Mouse (Mus musculus) embryonic facial prominence, embryonic 14.5 days (tissue): ENCODE measurements around the gene Samd14. TPM values are rescaled to one million over a fixed set of nuclear protein-coding genes. Genes with fewer than 3 reads are reported as not detected.
"Not testable (repeated sequence)": the region's sequence is repeated elsewhere in the genome, so short reads cannot be mapped to it uniquely, and the experiment has no call there.

Source experiments
- ATAC-seq: fragments of 200-750 bp; cut with Nextera tagmentation; 2 replicates; pipeline ENCODE4 v1.8.0; 2017; ENCODE audit warnings: low read depth, moderate number of reproducible peaks, moderate TSS enrichment
- DNase-seq: peaks from one replicate; pipeline ENCODE4 v3.0.0-alpha.2; 2015; ENCODE audit warnings: low spot score
- H3K27ac ChIP-seq: fragments of 300-500 bp; sonication (generic); replicated peaks from 2 replicates; pipeline ENCODE4 v1.5.1; 2014; ENCODE audit warnings: low read depth, mild to moderate bottlenecking, low read length, moderate library complexity
- H3K27me3 ChIP-seq: fragments of 300-500 bp; sonication (generic); replicated peaks from 2 replicates; pipeline ENCODE4 v1.6.1; 2014; ENCODE audit warnings: low read length; ENCODE audit not compliant: control insufficient read depth, insufficient read depth
- H3K36me3 ChIP-seq: fragments of 300-500 bp; sonication (generic); 2 replicates; pipeline ENCODE4 v1.6.1; 2014; ENCODE audit warnings: low read length, mixed read lengths; ENCODE audit not compliant: control insufficient read depth, insufficient read depth
- H3K4me1 ChIP-seq: fragments of 300-500 bp; sonication (generic); 2 replicates; pipeline ENCODE4 v1.6.1; 2014; ENCODE audit warnings: antibody characterized with exemption, low read length; ENCODE audit not compliant: control insufficient read depth, insufficient read depth
- H3K4me2 ChIP-seq: fragments of 300-500 bp; sonication (generic); 2 replicates; pipeline ENCODE4 v1.6.1; 2014; ENCODE audit warnings: low read depth, mild to moderate bottlenecking, low read length, moderate library complexity, mixed read lengths
- H3K4me3 ChIP-seq: fragments of 300-500 bp; sonication (generic); 2 replicates; pipeline ENCODE4 v1.5.1; 2014; ENCODE audit warnings: low read depth, mild to moderate bottlenecking, low read length
- H3K9ac ChIP-seq: fragments of 300-500 bp; sonication (generic); 2 replicates; pipeline ENCODE4 v1.6.1; 2014; ENCODE audit warnings: low read depth, mild to moderate bottlenecking, low read length, moderate library complexity, mixed read lengths
- H3K9me3 ChIP-seq: fragments of 300-500 bp; sonication (generic); 2 replicates; pipeline ENCODE4 v1.6.1; 2016; ENCODE audit warnings: low read length; ENCODE audit not compliant: control insufficient read depth
- WGBS: fragments of 180-500 bp; shearing (Covaris S2); extraction: QIAGEN DNeasy Blood & Tissue Kit; methylation state at CpG from one replicate; pipeline ENCODE4 v1.1.7; 2014; 5-methylcytosine and 5-hydroxymethylcytosine counted together
- polyA plus RNA-seq: library from polyadenylated mRNA; unstranded; fragments of >200 nt; fragmentation: Nextera tagmentation; extraction: Ambion mirVana; gene quantifications from 2 replicates; pipeline ENCODE4 v1.2.1, GENCODE M21; 2014

Gene Samd14
- polyA plus RNA-seq, 1 experiment from 2014 or later, result 21.9 TPM

DNA sequence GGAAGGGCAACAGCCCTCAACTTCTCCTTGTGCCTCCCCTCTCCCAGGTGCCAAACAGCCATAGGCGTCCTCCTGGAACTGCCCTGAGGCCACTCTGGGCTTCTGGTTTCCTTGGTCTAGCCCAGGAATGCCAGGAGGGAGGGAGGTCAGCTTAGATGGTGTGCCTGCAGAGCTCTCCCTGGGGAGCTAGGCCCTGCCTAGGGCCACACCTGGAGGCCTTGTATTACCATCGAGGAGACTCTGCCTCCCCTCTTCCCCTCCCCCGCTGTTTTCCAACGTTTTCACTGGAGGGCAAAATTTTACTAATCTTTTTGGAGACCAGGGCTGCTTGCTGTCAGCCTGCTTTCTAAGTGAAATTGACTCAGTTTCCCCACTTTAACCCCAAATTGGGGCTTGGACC is 3.6 kb upstream of the Samd14 start:
- Histone ChIP-seq H3K36me3 (peaks cover 48% of the 10 kb centered on the region), H3K27ac (peak overlapping the region; percentile 77), H3K9ac (0 out of 2 replicates have a peak overlapping the region, but pooled peaks have one; percentile 60), H3K4me3 (peak overlapping the region; percentile 35), H3K9me3 (no peaks in the 10 kb centered on the region), H3K27me3 (no peaks in the 10 kb centered on the region), H3K4me2 (peak overlapping the region; percentile 82), H3K4me1 (peaks cover 25% of the 10 kb centered on the region)
- no peak for ATAC-seq
- no peak for DNase-seq
- 0% methylated on average over 1 of the region's 4 CpGs for WGBS

DNA sequence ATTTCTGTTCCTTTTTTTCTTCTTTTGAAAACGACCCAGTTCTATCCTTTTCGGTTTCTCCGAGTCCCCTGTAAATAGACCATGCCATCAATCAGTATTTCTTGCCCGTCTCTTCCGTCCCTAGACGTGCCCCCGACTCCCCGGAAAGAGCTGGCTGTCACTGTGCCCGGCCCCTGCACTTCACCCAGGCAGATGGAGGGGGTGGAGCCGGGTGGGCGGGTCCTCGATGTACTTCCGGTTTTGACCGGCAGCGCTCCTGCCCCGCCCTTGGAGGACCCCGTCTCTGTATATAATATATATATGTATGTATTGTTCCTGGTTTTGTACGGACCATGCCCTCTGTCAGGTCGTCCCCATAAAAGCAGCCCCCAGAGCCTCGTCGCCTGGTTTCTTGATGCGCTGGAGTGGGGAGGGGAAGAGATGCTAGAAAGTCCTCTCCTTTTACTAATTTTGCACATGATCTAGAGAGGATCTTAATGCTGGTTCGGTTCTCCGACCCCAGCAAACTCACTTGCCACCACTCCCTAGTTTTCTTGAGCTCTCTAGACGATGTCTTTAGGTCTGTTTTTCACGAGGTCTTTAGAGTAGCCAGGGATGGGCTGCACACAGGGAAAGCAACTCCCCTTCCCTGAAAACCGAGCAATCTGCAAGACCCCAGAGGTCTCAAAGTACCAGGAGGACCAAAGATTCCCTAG is 3.0 kb upstream of the Samd14 start:
- H3K27me3 ChIP-seq, result no peaks in the 10 kb centered on the region
- H3K4me3 ChIP-seq, result peak overlapping the region; percentile 35
- peaks cover 29% of the 10 kb centered on the region for H3K4me1 ChIP-seq
- peak overlapping the region; percentile 77 for H3K27ac ChIP-seq
- H3K9ac ChIP-seq, result peak overlapping the region; percentile 60
- ATAC-seq, result peak; percentile 41
- H3K36me3 ChIP-seq, result peaks cover 42% of the 10 kb centered on the region
- peak overlapping the region; percentile 82 for H3K4me2 ChIP-seq
- WGBS, result 1% methylated on average over 27 of the region's 27 CpGs
- H3K9me3 ChIP-seq, result no peaks in the 10 kb centered on the region
- DNase-seq, result peak; percentile 91

DNA sequence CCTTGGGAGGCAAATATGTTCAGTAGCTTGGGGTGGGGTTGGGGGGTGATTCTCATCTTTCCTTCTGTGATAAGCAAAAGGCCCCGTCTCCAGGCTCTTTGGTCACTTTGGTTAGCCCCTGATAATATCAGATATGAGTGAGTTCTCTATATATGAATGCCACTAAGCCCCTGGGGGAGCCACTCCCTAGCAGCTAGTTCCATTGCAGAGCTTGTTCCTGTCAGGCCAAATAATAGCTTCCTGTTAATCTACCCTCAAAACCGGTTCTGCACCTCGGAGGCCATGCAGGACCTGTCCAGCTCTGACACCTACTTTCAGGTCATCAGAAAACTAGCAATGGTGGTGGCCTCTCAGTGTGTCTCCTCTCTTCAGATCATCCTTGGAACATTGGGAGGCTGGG is 2.3 kb upstream of the Samd14 start:
- Histone ChIP-seq H3K36me3 (peaks cover 34% of the 10 kb centered on the region), H3K4me2 (peak overlapping the region; percentile 82), H3K27ac (peak overlapping the region; percentile 77), H3K9ac (peak overlapping the region; percentile 19; the same call in 1 of the 2 replicates), H3K4me3 (no peak overlapping the region), H3K4me1 (peaks cover 36% of the 10 kb centered on the region), H3K27me3 (no peaks in the 10 kb centered on the region), H3K9me3 (no peaks in the 10 kb centered on the region)
- WGBS, result 71% methylated on average over 3 of the region's 3 CpGs
- ATAC-seq, result no peak
- DNase-seq, result no peak

DNA sequence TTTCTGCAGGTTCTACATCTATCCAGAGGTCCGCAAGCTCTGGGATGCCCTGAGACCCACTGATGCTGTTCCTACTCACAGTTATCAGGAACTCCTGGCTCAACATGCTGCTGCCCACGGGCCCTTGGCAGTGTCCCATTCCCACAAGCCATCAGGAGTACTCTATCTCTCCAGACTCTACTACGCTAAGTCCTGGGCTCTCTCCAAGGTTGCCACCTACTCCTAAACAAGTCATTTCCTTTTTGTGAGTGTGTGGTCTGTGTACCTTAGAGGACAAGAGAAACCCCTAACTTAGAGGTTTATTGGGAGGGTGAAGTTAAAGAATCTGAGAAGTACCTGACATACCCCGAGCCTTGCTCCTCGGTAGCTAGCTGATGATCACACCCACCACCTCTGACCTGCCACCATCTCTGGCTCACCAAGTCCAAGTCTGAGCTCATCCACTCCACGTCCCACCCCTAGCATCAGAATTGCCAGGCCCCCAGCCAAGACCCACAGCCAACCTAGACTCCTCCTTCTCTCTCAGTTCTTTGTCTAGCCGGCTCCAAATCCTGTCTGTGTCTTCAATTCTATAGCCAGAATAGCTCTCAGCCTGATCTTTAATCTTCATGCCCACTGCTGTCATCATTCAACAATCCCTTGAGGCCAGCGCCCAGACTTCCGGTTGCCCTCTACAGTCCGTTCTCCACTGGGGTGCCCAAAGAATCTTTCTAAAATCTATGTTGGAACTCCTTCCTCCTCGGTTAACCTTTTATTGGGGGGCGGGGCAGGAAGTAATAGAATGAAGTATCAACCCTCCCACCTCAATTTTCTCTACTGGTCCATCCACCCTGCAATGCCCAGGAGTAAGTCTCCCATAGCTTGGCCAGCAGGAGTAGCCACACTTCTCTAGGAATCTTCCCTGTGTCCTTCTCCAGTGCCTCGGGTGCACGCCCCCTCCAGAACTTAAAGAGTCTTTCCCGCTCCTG is 734 bp upstream of the Samd14 start:
- Histone ChIP-seq H3K9ac (peak overlapping the region; percentile 85), H3K27ac (peak overlapping the region; percentile 93), H3K4me1 (peaks cover 42% of the 10 kb centered on the region), H3K9me3 (no peaks in the 10 kb centered on the region), H3K36me3 (peaks cover 19% of the 10 kb centered on the region; the same call in 1 of the 2 replicates), H3K4me3 (peak overlapping the region; percentile 81), H3K4me2 (peak overlapping the region; percentile 69), H3K27me3 (no peaks in the 10 kb centered on the region)
- 32% methylated on average over 15 of the region's 15 CpGs for WGBS
- ATAC-seq (peak; percentile 1), DNase-seq (peak; percentile 56)

DNA sequence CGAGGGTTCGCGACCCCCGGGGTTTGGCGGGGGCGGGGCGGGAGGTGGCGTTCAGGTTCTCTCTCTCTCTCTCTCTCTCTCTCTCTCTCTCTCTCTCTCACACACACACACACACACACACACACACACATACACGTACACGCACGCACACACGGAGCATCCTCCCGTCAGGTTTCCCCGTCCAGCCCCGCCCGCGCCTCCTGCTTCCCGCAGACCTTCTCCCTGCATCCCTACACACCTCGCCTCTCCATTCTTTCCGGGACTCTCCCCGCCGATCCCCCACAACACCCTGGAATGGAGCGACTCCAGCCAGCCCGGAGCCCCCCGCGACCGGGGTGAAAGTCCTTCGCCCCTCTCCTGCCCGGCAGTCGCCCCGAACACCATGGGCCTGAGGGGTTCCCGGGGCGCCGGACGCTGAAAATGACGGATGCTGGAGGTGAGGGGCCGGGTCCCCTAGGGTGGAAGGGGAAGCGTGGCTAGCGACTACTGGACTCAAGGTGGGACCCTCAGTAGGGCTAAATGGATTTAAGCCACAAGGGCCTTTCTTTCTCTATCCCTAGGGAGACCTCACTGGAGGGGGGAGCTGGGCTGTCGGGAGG is 561 bp downstream of the Samd14 start:
- DNase-seq (peak; percentile 60), ATAC-seq (peak; percentile 27)
- Histone ChIP-seq H3K27me3 (no peaks in the 10 kb centered on the region), H3K9ac (peak overlapping the region; percentile 85), H3K4me2 (peak overlapping the region; percentile 69), H3K4me3 (peak overlapping the region; percentile 81), H3K4me1 (peaks cover 42% of the 10 kb centered on the region), H3K36me3 (peaks cover 15% of the 10 kb centered on the region; the same call in 1 of the 2 replicates), H3K27ac (peak overlapping the region; percentile 93), H3K9me3 (no peaks in the 10 kb centered on the region)
- under 1% methylated on average over 29 of the region's 40 CpGs for WGBS

DNA sequence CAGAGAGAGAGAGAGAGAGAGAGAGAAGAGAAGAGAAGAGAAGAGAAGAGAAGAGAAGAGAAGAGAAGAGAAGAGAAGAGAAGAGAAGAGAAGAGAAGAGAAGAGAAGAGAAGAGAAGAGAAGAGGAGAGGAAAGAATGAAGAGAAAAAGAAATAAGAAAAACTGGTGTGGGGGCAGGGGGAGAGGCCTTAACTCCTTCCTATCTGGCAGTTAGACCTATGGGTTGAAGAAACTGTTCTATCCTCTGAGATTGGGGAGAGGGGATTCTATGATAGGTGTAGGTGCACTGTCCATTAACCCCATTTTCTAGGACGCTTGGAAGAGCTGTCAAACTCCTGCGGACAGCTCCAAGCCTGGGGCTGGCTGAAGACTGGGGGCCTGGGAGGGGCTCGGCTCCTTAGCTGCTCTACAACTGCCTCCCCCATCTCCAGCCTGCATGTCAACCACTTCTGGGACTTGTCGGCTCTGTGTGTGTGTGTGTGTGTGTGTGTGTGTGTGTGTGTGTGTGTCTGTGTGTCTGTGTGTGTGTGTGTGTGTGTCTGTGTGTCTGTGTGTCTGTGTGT is 1.2 kb downstream of the Samd14 start:
- H3K4me1 ChIP-seq, result peaks cover 41% of the 10 kb centered on the region
- H3K27ac ChIP-seq, result peak overlapping the region; percentile 93; the same call in 1 of the 2 replicates

DNA sequence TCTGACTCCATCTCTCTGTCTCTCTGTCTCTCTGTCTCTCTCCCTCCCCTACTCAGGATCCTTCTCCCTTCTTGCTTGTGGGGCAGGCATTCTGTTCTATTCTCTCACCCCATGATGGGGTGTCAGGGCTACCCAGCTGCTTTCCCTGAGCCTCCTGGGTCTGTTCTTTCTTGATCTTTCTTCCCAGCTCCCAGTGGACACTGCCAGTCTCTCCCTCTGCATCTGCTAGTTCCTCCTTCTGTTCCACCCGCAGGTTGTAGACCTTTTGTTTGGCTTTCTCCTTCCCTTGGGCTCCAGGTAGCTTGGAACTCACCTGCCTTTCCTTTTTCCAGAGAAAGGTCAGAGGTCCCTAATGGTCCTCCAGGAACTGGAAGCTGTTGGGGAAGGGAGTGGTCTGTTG is 1.7 kb downstream of the Samd14 start:
- Histone ChIP-seq H3K4me2 (peak overlapping the region; percentile 69), H3K4me3 (peak overlapping the region; percentile 81), H3K9ac (peak overlapping the region; percentile 85), H3K36me3 (peaks cover 12% of the 10 kb centered on the region; the same call in 1 of the 2 replicates), H3K27ac (peak overlapping the region; percentile 8), H3K4me1 (peaks cover 37% of the 10 kb centered on the region), H3K27me3 (no peaks in the 10 kb centered on the region), H3K9me3 (no peaks in the 10 kb centered on the region)
- WGBS, result 28% methylated on average over 1 of the region's 1 CpGs
- no peak for ATAC-seq
- no peak for DNase-seq

More for the DNA sequence above, 1.2 kb downstream of the Samd14 start:
- not testable (repeated sequence) for ATAC-seq, H3K27me3 ChIP-seq, DNase-seq, H3K36me3 ChIP-seq, H3K9me3 ChIP-seq
- H3K4me3 ChIP-seq, result peak overlapping the region; percentile 81
- H3K9ac ChIP-seq, result peak overlapping the region; percentile 85
- WGBS, result 15% methylated on average over 4 of the region's 4 CpGs
- peak overlapping the region; percentile 69 for H3K4me2 ChIP-seq

DNA sequence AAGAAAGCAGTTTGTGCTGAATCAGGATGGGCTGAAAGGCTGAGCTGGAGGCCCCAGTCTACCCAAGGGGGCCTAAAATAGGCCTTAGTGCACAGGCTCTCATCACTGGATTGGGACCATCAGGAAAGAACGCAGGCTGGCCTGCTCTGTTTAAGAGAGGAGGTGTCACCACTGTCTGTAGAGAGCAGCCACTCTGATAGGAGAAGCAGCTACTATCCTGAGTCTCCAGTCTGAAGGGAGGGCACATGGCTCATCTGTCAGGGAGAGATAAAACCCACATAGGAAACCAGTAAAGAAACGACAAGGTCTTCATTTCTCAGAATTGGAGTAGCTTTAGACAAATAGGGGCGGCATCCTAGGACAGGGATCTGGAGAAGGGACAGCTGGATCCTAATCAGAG is 2.4 kb downstream of the Samd14 start:
- Histone ChIP-seq H3K27me3 (no peaks in the 10 kb centered on the region), H3K4me3 (peak overlapping the region; percentile 81), H3K9ac (peak overlapping the region; percentile 85; the same call in 1 of the 2 replicates), H3K9me3 (no peaks in the 10 kb centered on the region), H3K27ac (no peak overlapping the region), H3K36me3 (peaks cover 14% of the 10 kb centered on the region; the same call in 1 of the 2 replicates), H3K4me2 (peak overlapping the region; percentile 69), H3K4me1 (peaks cover 34% of the 10 kb centered on the region)
- 61% methylated on average over 3 of the region's 3 CpGs for WGBS
- no peak for ATAC-seq
- DNase-seq, result no peak
